Mouse (Mus musculus) CH12.LX (cell line): ENCODE results near the gene Cela3a. TPM values are rescaled to one million over a fixed set of nuclear protein-coding genes. Genes with fewer than 3 reads are reported as not detected.

ENCODE experiments used
- DNase-seq: peaks from one replicate; pipeline ENCODE4 v3.0.0-alpha.2; 2013; ENCODE audit errors: extremely low read depth
- H3K27ac ChIP-seq: 2 replicates; pipeline ENCODE4 v1.5.1; 2012; ENCODE audit warnings: low read depth, mild to moderate bottlenecking, control low read depth, moderate library complexity; ENCODE audit not compliant: insufficient read depth
- H3K27me3 ChIP-seq: replicated peaks from 2 replicates; pipeline ENCODE3; 2012; ENCODE audit warnings: inconsistent platforms
- H3K36me3 ChIP-seq, 2 experiments: replicated peaks in 1 of 2; 2 replicates each; pipeline versions ENCODE3 to v1.6.1; 2012; ENCODE audit warnings: inconsistent platforms in 1 of 2, low read length in 1 of 2, mild to moderate bottlenecking in 1 of 2, mixed read lengths in 1 of 2, moderate library complexity in 1 of 2; ENCODE audit not compliant: control insufficient read depth in 1 of 2, insufficient read depth in 1 of 2
- H3K4me1 ChIP-seq, 2 experiments: 2 replicates each; pipeline ENCODE4 v1.6.1; 2012; ENCODE audit warnings: inconsistent platforms in 1 of 2, moderate library complexity in 1 of 2; ENCODE audit not compliant: insufficient read depth in 2 of 2, control insufficient read depth in 1 of 2
- H3K4me2 ChIP-seq: 2 replicates; pipeline ENCODE4 v1.6.1; 2012; ENCODE audit warnings: low read depth, mild to moderate bottlenecking, control low read depth; ENCODE audit not compliant: poor library complexity, insufficient read depth, severe bottlenecking
- H3K4me3 ChIP-seq, 3 experiments: fragments of 150-350 bp in 1 of 3; sonication (generic) in 1 of 3; replicated peaks in 1 of 3; 2 replicates each; pipeline versions ENCODE3 to v1.5.1; 2011 to 2012; ENCODE audit warnings: low read depth in 2 of 3, low read length in 2 of 3, mild to moderate bottlenecking in 2 of 3, moderate library complexity in 2 of 3, control low read depth in 1 of 3, improper control_type of control experiment in 1 of 3, inconsistent platforms in 1 of 3, mixed read lengths in 1 of 3; ENCODE audit not compliant: poor library complexity in 1 of 3
- H3K79me2 ChIP-seq: replicated peaks from 2 replicates; pipeline ENCODE4 v1.6.1; 2012; ENCODE audit warnings: mild to moderate bottlenecking, moderate library complexity; ENCODE audit not compliant: control insufficient read depth, poor library complexity, insufficient read depth, severe bottlenecking; ENCODE audit errors: extremely low read depth
- H3K9ac ChIP-seq: 2 replicates; pipeline ENCODE4 v1.6.1; 2012; ENCODE audit warnings: low read depth, mild to moderate bottlenecking, control low read depth, moderate library complexity; ENCODE audit not compliant: insufficient read depth
- H3K9me3 ChIP-seq: replicated peaks from 2 replicates; pipeline ENCODE3; 2012; ENCODE audit warnings: low read length, inconsistent platforms, mixed read lengths
- ETS1 ChIP-seq: conservative IDR thresholded peaks from 2 replicates; pipeline ENCODE4 v1.6.1; 2012; ENCODE audit warnings: low read depth, mild to moderate bottlenecking, inconsistent platforms, low read length, improper control_type of control experiment, moderate library complexity
- IRF4 ChIP-seq: IDR thresholded peaks from 2 replicates; pipeline ENCODE4 v1.6.1; 2014; ENCODE audit warnings: low read depth, mild to moderate bottlenecking, inconsistent platforms, low read length, improper control_type of control experiment
- JUND ChIP-seq: conservative IDR thresholded peaks from 2 replicates; pipeline ENCODE4 v1.6.1; 2011; ENCODE audit warnings: low read depth, low read length, improper control_type of control experiment
- MAZ ChIP-seq: IDR thresholded peaks from 2 replicates; pipeline ENCODE4 v1.6.1; 2012; ENCODE audit warnings: low read depth, mild to moderate bottlenecking, inconsistent platforms, low read length, improper control_type of control experiment, moderate library complexity
- POLR2AphosphoS2 ChIP-seq: IDR thresholded peaks from 2 replicates; pipeline ENCODE4 v1.6.1; 2011; ENCODE audit warnings: low read depth, low read length, improper control_type of control experiment
- RCOR1 ChIP-seq: conservative IDR thresholded peaks from 2 replicates; pipeline ENCODE4 v1.6.1; 2012; ENCODE audit warnings: low read depth, mild to moderate bottlenecking, inconsistent platforms, low read length, improper control_type of control experiment
- SMC3 ChIP-seq: IDR thresholded peaks from 2 replicates; pipeline ENCODE4 v1.6.1; 2011; ENCODE audit warnings: low read depth, low read length, improper control_type of control experiment
- USF1 ChIP-seq: IDR thresholded peaks from 2 replicates; pipeline ENCODE4 v1.6.1; 2014; ENCODE audit warnings: low read depth, mild to moderate bottlenecking, inconsistent platforms, low read length, improper control_type of control experiment
- dilution Hi-C: fragments of 300-500 bp; cut with MboI; formaldehyde crosslinking; loops from 2 replicates; pipeline ENCODE4 v1.14.3; 2020; ENCODE audit warnings: low sequenced_read_pairs; ENCODE audit not compliant: extremely low pct_unique_long_range_greater_than_20kb, extremely low pct_ligation_motif_present
- in situ Hi-C: fragments of 300-500 bp; cut with MboI; formaldehyde crosslinking; loops from 3 replicates; pipeline ENCODE4 v1.14.3; 2019; ENCODE audit warnings: low sequenced_read_pairs, low pct_ligation_motif_present, low pct_unique_long_range_greater_than_20kb, mixed read lengths
- polyA plus RNA-seq: library from polyadenylated mRNA; unstranded; fragments of >175 nt; gene quantifications from 2 replicates; pipeline ENCODE4 v1.2.1, GENCODE M21; 2012; ENCODE audit warnings: low read depth; ENCODE audit not compliant: insufficient read length
- total RNA-seq, 2 experiments: library from RNA; depleted of rRNA; stranded (reverse); fragments of 300-350 nt in 1 of 2; fragments of >200 nt in 1 of 2; gene quantifications; 2 replicates each; pipeline ENCODE4 v1.2.3; 2012 to 2014

Cela3a gene
- total and polyA plus RNA-seq, 3 experiments = not detected

DNA sequence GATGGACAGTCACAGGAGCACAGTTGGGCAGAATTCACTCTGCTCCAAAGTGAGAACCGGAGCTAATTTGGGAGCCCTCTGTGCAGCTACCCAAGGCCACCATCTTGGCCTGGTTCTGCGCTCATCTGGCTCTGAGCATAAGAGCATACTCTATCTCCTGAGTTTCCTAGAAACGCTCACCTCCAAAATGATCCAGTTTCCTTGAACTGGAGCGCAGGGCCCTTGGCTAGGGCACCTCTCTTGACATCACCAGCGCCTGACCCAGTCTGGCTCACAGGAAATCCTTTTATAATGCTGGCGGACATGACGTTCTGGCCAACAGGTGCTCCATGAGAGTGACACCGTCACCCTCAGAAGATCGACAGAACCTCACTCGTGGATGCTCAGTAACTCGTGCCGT, 47.0 kb upstream of the Cela3a start:
- Histone ChIP-seq H3K9me3 (peaks cover 2% of the 10 kb centered on the region), H3K4me3 (no peak overlapping the region), H3K9ac (no peak overlapping the region), H3K4me2 (no peak overlapping the region), H3K27ac (no peak overlapping the region), H3K36me3 (no peaks in the 10 kb centered on the region), H3K4me1 (peaks cover 0 to 14% of the 10 kb centered on the region in 2 experiments; a peak in 2 of 4 replicates)
- dilution Hi-C loops (no loop called here), in situ Hi-C loops (no loop called here)
- DNase-seq = no peak
- no peak for TF ChIP-seq ETS1
- TF ChIP-seq JUND = no peak
- TF ChIP-seq USF1 = no peak
- TF ChIP-seq POLR2AphosphoS2 = no peak
- TF ChIP-seq, all 38 proteins: peak for 0
- no peaks in the 10 kb centered on the region for H3K79me2 ChIP-seq
- no peaks in the 10 kb centered on the region for H3K27me3 ChIP-seq

DNA sequence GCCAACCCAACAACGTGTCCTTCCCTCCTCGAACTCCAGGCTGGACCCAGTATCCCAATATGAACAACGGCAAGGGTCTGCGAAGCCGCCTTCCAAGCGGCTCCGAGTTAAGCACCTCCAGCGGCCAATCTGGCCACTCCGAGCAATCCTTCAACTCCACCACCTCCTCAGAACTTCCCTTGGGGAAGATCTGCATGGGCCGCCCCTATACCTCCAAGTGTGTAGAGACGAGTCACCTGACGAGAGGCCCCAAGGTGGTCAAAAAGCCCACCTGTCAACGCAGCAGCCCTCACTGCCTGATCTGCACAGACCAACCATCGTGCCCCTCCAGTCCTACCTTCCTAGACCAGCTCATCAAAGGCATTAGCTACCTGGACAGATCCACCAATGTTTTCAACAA, 45.0 kb upstream of the Cela3a start:
- in situ Hi-C loops = no loop called here
- Histone ChIP-seq H3K27ac (no peak overlapping the region), H3K27me3 (no peaks in the 10 kb centered on the region)

DNA sequence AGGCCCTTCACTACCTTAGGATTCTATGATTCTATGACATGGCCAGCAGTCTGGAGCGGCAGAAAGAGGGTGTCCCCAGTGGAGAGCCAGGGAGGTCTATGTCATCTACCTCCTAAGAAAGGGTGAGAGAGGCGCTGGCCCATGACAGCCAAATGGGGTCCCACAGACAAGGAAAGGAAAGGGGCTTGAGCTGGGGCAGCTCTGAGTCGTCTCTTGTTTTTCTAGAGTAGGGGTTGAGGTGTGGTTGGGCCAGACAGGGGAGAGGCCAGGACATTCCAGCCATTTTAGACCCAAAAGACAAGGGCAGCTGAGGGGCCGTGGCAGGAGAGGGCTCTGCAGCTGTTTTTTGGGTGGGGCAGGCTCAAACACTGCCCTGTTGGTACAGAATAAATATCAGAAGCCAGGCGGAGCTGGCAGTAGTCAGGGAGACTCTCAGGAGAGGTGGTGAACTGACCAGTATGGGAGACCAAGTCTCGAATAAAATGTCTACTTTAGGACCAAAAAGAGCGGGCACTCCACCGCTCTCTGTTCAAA, 43.7 kb upstream of the Cela3a start, which contains the start of gene 1700013G24Rik:
1700013G24Rik (plus strand) TSS at position 51 of the 534 bp plus-strand sequence.
- Histone ChIP-seq H3K4me2 (no peak within 1 kb of the TSS), H3K36me3 (no peaks in the 10 kb centered on the region), H3K79me2 (no peaks in the 10 kb centered on the region), H3K27me3 (no peaks in the 10 kb centered on the region), H3K27ac (no peak within 1 kb of the TSS), H3K9me3 (peaks cover 2% of the 10 kb centered on the region), H3K4me1 (peaks cover 16 to 27% of the 10 kb centered on the region in 2 experiments), H3K4me3 (no peak within 1 kb of the TSS), H3K9ac (no peak within 1 kb of the TSS)
- no peak for TF ChIP-seq RCOR1
- DNase-seq = no peak
- dilution Hi-C loops = no loop called here
- in situ Hi-C loops = no loop called here

More for the DNA sequence above, 45.0 kb upstream of the Cela3a start:
- Histone ChIP-seq H3K79me2 (no peaks in the 10 kb centered on the region), H3K9ac (no peak overlapping the region), H3K4me3 (no peak overlapping the region), H3K36me3 (no peaks in the 10 kb centered on the region), H3K4me1 (peaks cover 3 to 23% of the 10 kb centered on the region in 2 experiments; a peak in 2 of 4 replicates), H3K4me2 (no peak overlapping the region), H3K9me3 (peaks cover 2% of the 10 kb centered on the region)
- DNase-seq = no peak
- dilution Hi-C loops = no loop called here
- no peak for TF ChIP-seq SMC3
- TF ChIP-seq MAZ = no peak
- no peak for TF ChIP-seq IRF4
